Mouse (Mus musculus) ES-E14 (cell line): Measurements from ENCODE around the gene Wnt16. TPM values are rescaled to one million over a fixed set of nuclear protein-coding genes. Genes with fewer than 3 reads are reported as not detected.

Experiments used
- DNase-seq: peaks from one replicate; pipeline ENCODE4 v3.0.0-alpha.2; 2013; ENCODE audit warnings: low read depth, low spot score
- H3K27ac ChIP-seq: 2 replicates; pipeline ENCODE4 v1.5.1; 2012; ENCODE audit warnings: low read depth, mild to moderate bottlenecking, low read length, moderate library complexity, mixed read lengths; ENCODE audit not compliant: poor library complexity, insufficient read depth, severe bottlenecking
- H3K36me3 ChIP-seq: 2 replicates; pipeline ENCODE4 v1.6.1; 2012; ENCODE audit warnings: mild to moderate bottlenecking, low read length, moderate library complexity, mixed read lengths; ENCODE audit not compliant: control insufficient read depth, poor library complexity, insufficient read depth, severe bottlenecking
- H3K4me1 ChIP-seq, 2 experiments: fragments of 150-350 bp in 1 of 2; sonication (generic) in 1 of 2; 2 replicates each; pipeline ENCODE4 v1.6.1; 2012; ENCODE audit warnings: low read length in 2 of 2, mild to moderate bottlenecking in 1 of 2, mixed read lengths in 1 of 2; ENCODE audit not compliant: control insufficient read depth in 2 of 2, insufficient read depth in 2 of 2, poor library complexity in 1 of 2
- H3K4me3 ChIP-seq, 2 experiments: fragments of 150-350 bp in 1 of 2; sonication (generic) in 1 of 2; 2 replicates each; pipeline ENCODE4 v1.5.1; 2012; ENCODE audit warnings: low read length in 2 of 2, low read depth in 1 of 2, mild to moderate bottlenecking in 1 of 2, mixed read lengths in 1 of 2; ENCODE audit not compliant: insufficient read depth in 1 of 2, poor library complexity in 1 of 2, severe bottlenecking in 1 of 2
- H3K9ac ChIP-seq: 2 replicates; pipeline ENCODE4 v1.6.1; 2012; ENCODE audit warnings: low read depth, mild to moderate bottlenecking, low read length, mixed read lengths; ENCODE audit not compliant: poor library complexity, insufficient read depth, severe bottlenecking
- H3K9me3 ChIP-seq: fragments of 150-350 bp; sonication (generic); 2 replicates; pipeline ENCODE4 v1.6.1; 2012; ENCODE audit warnings: low read depth, mild to moderate bottlenecking, low read length; ENCODE audit not compliant: control insufficient read depth, insufficient read depth
- CHD2 ChIP-seq: IDR thresholded peaks from 2 replicates; pipeline ENCODE4 v1.6.1; 2014; ENCODE audit warnings: mild to moderate bottlenecking, low read depth, low read length, inconsistent platforms
- HCFC1 ChIP-seq: IDR thresholded peaks from 2 replicates; pipeline ENCODE4 v1.6.1; 2012; ENCODE audit warnings: low read length, inconsistent platforms, borderline replicate concordance; ENCODE audit not compliant: insufficient read depth
- MAFK ChIP-seq: IDR thresholded peaks from 2 replicates; pipeline ENCODE4 v1.6.1; 2014; ENCODE audit warnings: mild to moderate bottlenecking, low read depth, low read length, inconsistent platforms; ENCODE audit not compliant: insufficient read depth
- ZC3H11A ChIP-seq: IDR thresholded peaks from 2 replicates; pipeline ENCODE4 v1.6.1; 2012; ENCODE audit warnings: low read depth, mild to moderate bottlenecking, inconsistent platforms, low read length, borderline replicate concordance
- ZNF384 ChIP-seq: IDR thresholded peaks from 2 replicates; pipeline ENCODE4 v1.6.1; 2012; ENCODE audit warnings: low read depth, low read length, inconsistent platforms
- in situ Hi-C, 2 experiments: fragments of 600-800 bp; cut with MboI; formaldehyde crosslinking; loops; one replicate each; pipeline ENCODE4 v1.15.1; 2025; ENCODE audit warnings: low sequenced_read_pairs in 2 of 2, inconsistent platforms in 1 of 2; ENCODE audit not compliant: unreplicated experiment in 2 of 2
- total RNA-seq: library from RNA; depleted of rRNA; stranded (reverse); fragments of 300-350 nt; gene quantifications from 2 replicates; pipeline ENCODE4 v1.2.3, GENCODE M21; 2012

The Wnt16 gene
- total RNA-seq, 1 experiment: 0.62 TPM

DNA sequence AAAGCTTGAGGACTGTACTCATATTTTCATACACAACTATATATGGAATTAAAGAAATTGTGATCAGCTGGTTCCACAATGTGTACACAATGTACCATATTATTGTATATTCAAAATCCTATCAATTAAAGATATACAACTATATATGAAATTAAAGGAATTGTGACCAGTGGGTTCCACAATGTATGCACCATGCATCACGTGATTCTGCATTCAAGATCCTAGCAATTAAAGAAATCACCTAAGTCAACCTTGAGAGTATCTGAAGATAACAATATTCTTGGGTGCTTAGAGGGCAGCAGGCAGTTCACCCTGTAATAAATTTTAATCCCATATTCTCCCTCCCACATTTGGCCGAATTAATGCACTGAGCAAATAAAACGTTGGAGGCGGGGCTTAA, 22.0 kb upstream of the Wnt16 start:
- TF ChIP-seq ZC3H11A (no peak), MAFK (no peak), HCFC1 (no peak), CHD2 (no peak), ZNF384 (no peak)
- in situ Hi-C loops: no loop called here

DNA sequence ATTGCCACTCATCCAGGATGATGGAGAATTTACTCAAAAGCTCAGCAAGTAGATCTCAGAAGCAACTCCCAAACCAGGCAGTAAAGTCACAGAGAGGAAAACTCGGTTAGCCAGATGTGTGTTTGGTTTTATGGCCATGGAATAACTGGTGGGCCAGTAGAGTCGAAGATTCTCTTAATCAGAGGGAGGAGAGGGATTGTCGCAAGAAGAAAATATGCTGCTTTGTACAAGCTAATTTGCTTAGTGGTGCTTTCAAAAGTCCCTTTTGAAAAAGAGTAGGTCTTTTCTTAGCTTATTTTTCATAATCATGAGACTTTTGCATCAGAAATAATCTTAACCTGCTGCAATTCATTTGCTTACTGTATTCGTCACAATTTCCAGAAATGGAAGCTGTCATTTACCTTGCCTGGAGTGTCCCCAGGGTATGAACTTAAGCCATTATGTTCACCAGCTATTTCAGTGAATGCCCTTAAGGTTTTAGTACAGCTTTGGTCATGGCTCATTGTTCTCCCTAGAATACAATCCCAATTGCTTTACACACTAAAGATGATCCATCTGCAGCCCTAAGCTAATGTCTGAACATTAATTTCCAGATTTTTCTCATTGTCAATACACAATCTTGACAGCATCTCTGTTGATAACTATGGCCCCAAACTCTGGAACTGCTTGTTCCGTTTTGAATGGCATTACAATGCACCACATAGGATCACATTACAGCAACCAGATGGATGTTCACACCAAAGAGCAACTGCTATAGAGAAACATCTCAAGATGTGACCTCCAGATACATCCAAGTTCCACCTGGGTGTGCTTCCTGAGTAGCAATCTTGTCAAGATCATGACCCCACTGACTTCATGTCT, 20.0 kb upstream of the Wnt16 start:
- Histone ChIP-seq H3K4me3 (no peak overlapping the region), H3K36me3 (no peaks in the 10 kb centered on the region), H3K27ac (no peak overlapping the region), H3K9me3 (no peaks in the 10 kb centered on the region), H3K4me1 (no peaks in the 10 kb centered on the region), H3K9ac (no peak overlapping the region)
- no peak for DNase-seq
- in situ Hi-C loops: no loop called here
- TF ChIP-seq MAFK: no peak
- no peak for TF ChIP-seq ZNF384
- no peak for TF ChIP-seq CHD2
- TF ChIP-seq HCFC1: no peak
- no peak for TF ChIP-seq ZC3H11A

More for the DNA sequence above, 22.0 kb upstream of the Wnt16 start:
- Histone ChIP-seq H3K4me1 (no peaks in the 10 kb centered on the region), H3K36me3 (no peaks in the 10 kb centered on the region), H3K4me3 (no peak overlapping the region), H3K9ac (no peak overlapping the region), H3K9me3 (no peaks in the 10 kb centered on the region), H3K27ac (no peak overlapping the region)
- no peak for DNase-seq

DNA sequence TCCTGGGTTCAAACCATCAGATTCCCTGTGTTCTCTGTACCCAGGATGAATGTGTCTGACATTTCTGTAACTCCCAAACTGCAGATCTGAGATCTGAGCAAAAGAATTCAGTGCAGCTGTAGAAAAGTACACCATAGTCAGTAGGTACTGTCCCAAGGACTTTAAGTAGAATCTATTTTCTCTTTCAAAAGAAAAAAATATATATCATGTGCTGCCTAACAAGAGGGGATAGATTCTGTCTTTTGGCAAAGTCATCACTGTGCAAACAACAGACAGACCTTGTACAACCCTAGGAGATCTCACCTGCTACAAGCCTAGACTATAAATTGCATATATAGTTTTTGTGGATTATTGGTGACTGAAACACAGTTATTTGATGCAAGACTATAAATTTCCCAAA, 19.4 kb upstream of the Wnt16 start:
- in situ Hi-C loops: no loop called here
- Histone ChIP-seq H3K9ac (no peak overlapping the region), H3K9me3 (no peaks in the 10 kb centered on the region), H3K27ac (no peak overlapping the region), H3K4me3 (no peak overlapping the region), H3K4me1 (no peaks in the 10 kb centered on the region), H3K36me3 (no peaks in the 10 kb centered on the region)
- TF ChIP-seq ZNF384 (no peak), HCFC1 (no peak), CHD2 (no peak), ZC3H11A (no peak), MAFK (no peak)
- no peak for DNase-seq

- Histone ChIP-seq H3K9me3 (no peaks in the 10 kb centered on the region), H3K4me3 (no peak overlapping the region), H3K9ac (no peak overlapping the region), H3K4me1 (no peaks in the 10 kb centered on the region), H3K36me3 (no peaks in the 10 kb centered on the region), H3K27ac (no peak overlapping the region)
- no peak for TF ChIP-seq MAFK
- no peak for TF ChIP-seq CHD2
- TF ChIP-seq ZC3H11A: no peak
- no peak for TF ChIP-seq ZNF384
- no peak for TF ChIP-seq HCFC1
- DNase-seq: no peak
- in situ Hi-C loops: no loop called here
Measured at GRCm38 (mm10) chr6:22269840-22270521, 18.0 kb upstream of the Wnt16 start.

- Histone ChIP-seq H3K9me3 (no peaks in the 10 kb centered on the region), H3K9ac (no peak overlapping the region), H3K4me3 (no peak overlapping the region), H3K4me1 (no peaks in the 10 kb centered on the region), H3K27ac (no peak overlapping the region), H3K36me3 (no peaks in the 10 kb centered on the region)
- DNase-seq: no peak
- no peak for TF ChIP-seq MAFK
- TF ChIP-seq HCFC1: no peak
- TF ChIP-seq CHD2: no peak
- TF ChIP-seq ZC3H11A: no peak
- no peak for TF ChIP-seq ZNF384
- in situ Hi-C loops: no loop called here
Measured at GRCm38 (mm10) chr6:22277941-22278340, 10.1 kb upstream of the Wnt16 start.
